In genomic region chr15:36938511-36939150, GRCm38 (mm10) we compare ENCODE assay signal across 8 mouse cellular contexts.
DNase-seq lines count a peak whose midpoint lies in the region; ATAC-seq and TF ChIP-seq lines count a peak whose summit lies in the region.

No protein-coding gene starts in this region.

- H3K9me3 ChIP-seq in hindbrain, embryonic 14.5 days (ENCODE audit: control insufficient read depth, low read length): no peaks in the 10 kb centered on the region

- H3K27me3 ChIP-seq in Patski: no peaks in the 10 kb centered on the region
- no peaks in the 10 kb centered on the region for H3K27me3 ChIP-seq in hindbrain, embryonic 14.5 days (ENCODE audit: control insufficient read depth, insufficient read depth, low read length)

- CTCF ChIA-PET in Patski (lab: Charles Lee): interaction anchor here (2.6 kb wide), 1 partner anchor 11 kb away, joined by 9 read pairs; no protein-coding TSS in a partner anchor

- POLR2A ChIA-PET in Patski (lab: Charles Lee): interaction anchor here (0.6 to 1.0 kb wide), 2 partner anchors 146 to 220 kb away, joined by 3 to 4 read pairs; no protein-coding TSS in a partner anchor

- H3K36me3 ChIP-seq in hindbrain, embryonic 14.5 days (replicated peaks; ENCODE audit: control insufficient read depth, insufficient read depth): no peaks in the 10 kb centered on the region

- peak overlapping the region; percentile 49 for H3K4me3 ChIP-seq in hindbrain, embryonic 14.5 days (replicated peaks; ENCODE audit: low read length)

- ATAC-seq in Patski: peak; percentile 64
- peak; percentile 95 for ATAC-seq in hindbrain, embryonic 14.5 days (ENCODE audit: low FRiP score)

- 1% methylated on average over 52 of the region's 57 CpGs for WGBS in hindbrain, embryonic 14.5 days

- H3K4me1 ChIP-seq in hindbrain, embryonic 14.5 days (replicated peaks; ENCODE audit: control insufficient read depth, insufficient read depth, low read length): peaks cover 25% of the 10 kb centered on the region

- in situ Hi-C loops in Patski (cut with MboI; ENCODE audit: low pct_unique_long_range_greater_than_20kb): no loop called here

- no peak for DNase-seq in Patski (ENCODE audit: low read depth, low spot score)
- peak; percentile 99 for DNase-seq in cerebellum, adult 9-11 months
- peak; percentile 75 to 80 for DNase-seq in frontal cortex, postnatal 25 days (ENCODE audit: low spot score in 2 of 2)
- DNase-seq in hindbrain, embryonic 14.5 days (ENCODE audit: low spot score): peak; percentile 94
- peak; percentile 88 to 93 for DNase-seq in layer of hippocampus, postnatal 25 days (ENCODE audit: extremely low spot score in 1 of 2, low spot score in 1 of 2)
- DNase-seq in lung, postnatal 14 days: peak; percentile 92
- DNase-seq in retina, adult 2 months (ENCODE audit: low read depth, low spot score): peak; percentile 62
- DNase-seq in thymus, postnatal 25 days: peak; percentile 92

- peak overlapping the region; percentile 93 for H3K9ac ChIP-seq in hindbrain, embryonic 14.5 days

- peak overlapping the region; percentile 100 for H3K27ac ChIP-seq in hindbrain, embryonic 14.5 days

- TF ChIP-seq CTCF in Patski (IDR thresholded peaks at IDR 0.05): no peak

- H3K4me2 ChIP-seq in hindbrain, embryonic 14.5 days (replicated peaks): peak overlapping the region; percentile 97
